Mouse (Mus musculus) adrenal gland (tissue): ENCODE data around the gene Atp1b1.

Source experiments
- intact Hi-C: fragments of 180-260 bp; cut with DNase I; formaldehyde crosslinking; loops from one replicate; pipeline ENCODE4 v1.15.1; 2025

Gene Atp1b1

DNA sequence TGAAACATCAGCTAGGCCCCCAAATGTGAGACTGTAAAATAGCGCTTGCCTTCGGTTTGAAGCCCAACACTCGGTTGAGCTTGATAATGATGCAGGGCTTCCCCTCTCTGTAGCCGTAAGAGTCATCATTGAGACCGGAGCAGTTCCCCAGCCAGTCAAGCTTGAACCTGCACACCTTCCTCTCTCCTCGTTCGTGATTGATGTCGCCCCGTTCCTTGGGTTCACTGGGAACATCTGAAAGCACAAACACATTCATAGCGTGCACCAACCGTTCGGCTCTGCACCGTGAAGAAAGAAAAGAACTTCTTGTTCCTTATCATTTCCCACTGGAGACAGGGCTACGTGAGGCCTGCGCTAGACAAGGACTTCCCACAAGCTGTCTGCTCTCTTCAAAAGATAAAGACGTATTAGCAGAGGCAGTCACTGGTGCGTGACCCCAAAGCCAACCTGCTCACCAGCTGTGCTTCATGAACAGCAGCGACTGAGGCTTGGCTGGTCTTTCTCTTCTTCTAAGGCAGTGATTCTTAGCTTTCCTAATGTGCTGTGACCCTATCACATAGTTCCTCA, 16.7 kb downstream of the Atp1b1 start:
- intact Hi-C loops = no loop called here

DNA sequence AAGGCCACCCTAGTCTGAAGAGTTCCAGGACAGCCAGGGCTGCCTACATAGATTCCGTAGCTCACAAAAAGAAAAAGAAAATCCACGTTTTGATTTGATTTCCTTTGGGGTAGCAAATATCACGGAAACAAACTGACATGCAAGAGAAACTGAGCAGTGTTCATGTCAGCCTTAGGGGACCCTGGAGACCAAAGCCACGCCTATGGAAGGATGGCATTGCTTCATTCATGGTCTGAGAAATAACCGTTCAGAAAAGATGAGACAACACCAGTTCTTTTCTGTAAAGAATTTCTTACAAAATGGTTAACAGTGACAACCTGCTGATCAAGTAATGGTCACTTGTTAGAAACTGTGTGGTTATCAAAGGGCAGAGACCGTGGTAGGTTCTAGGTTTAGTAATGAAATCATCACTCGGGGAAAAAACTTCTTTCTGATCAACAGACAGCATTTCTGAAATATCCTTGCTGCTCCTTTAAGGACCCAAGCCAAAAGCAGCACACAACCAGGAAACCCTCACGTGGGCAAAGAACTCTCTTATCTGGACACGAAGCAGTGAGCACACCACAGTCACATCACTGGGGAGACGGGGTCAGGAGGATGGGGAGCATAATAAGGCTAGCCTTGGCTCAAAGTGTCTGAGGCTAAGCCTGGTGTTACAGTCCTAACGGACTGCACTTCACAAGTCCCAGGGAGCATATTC, 17.3 kb downstream of the Atp1b1 start:
- intact Hi-C loops = no loop called here

DNA sequence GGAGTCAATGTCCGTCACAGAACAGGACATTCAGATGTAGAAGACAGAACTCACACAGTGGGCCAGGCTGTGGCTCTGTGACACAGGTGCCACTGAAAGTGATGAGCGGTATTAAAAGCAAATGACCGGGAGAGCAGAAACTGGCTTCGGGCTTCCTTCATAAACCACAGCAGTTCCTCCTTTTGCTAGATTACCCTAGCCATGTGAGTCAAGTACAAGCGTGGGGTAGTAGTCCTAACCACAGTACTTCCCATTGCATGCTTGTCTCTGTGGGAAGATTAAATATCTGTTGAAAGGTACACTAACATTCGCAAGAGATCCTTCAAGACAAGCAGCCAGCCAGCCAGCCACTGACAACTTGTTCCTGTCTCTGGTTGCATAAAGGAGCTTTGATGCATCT, 17.9 kb downstream of the Atp1b1 start:
- intact Hi-C loops = no loop called here

DNA sequence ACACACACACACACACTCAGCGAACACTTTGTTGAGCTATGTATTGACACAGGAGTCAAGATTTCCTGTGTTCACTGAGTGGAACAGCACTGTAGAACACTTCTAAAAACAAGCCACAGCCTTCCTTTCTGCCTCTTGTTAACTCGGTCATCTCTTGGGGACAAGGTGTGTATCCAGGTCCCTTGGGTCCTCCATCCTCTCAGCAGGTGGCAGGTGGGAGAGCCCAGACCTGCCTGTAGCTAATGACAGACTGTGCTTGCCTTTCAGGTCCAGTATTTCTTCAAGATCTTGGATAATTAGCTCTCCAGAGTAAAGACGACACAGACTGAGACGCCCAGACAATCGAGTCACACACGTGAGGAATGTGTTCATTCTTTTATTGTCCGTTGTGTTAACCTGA, 21.4 kb downstream of the Atp1b1 start:
- intact Hi-C loops = no loop called here

DNA sequence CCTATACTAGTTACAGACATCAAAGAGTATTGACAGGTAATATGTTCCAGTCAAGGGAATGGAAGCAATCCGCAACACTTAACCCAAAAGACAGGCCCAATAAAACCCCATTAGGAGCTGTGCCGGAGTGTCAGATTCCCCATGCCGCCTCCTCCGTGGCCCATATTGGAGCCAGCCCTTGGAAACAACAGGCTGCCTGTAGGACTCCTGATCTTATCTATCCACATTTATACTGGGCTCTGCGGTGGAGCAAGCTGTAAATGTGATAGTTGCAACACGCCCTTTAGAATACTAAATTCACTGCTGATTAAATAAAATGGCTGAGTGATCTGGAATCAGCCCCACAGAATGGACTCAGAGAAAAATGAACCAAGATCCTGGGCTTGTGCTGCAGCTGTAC, 24.1 kb downstream of the Atp1b1 start:
- intact Hi-C loops = no loop called here

DNA sequence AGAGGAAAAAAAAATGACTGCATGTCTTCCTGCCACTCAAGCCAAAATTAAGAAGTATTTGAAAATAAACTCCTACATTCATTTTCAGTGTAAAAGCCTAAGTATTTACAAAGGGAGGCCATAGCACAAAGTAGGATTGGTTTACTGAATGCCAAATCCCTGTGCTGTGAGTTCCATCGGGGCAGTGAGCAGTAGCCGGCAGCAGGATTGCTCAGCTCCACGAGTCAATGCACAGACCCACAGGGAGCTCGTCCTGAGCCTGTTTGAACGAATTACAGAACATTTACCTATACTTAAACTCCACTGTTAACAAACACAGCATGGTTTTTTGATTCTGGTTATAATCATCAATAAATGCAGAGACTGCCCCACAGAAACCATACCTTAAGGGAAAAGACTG, 25.5 kb downstream of the Atp1b1 start:
- intact Hi-C loops = no loop called here

DNA sequence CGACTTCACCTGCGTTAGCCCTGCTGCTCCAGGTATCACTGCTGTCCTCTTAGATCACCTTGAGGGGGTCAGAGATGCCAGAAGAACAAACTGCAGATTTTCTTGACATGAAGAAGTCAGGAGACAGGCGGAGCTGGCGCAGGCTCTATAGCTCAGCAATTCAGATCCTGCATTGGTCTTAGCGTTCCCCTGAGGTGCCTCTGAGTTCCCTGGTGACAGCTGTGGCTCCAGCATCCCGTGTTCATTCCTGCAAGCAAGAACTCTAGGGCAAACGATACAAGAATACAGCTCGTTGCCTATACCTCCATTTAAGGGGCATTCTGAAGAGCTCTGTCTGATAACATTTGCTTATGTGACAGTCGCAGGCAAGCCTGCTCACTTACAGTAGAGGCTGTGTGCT, 29.5 kb downstream of the Atp1b1 start:
- intact Hi-C loops = no loop called here

DNA sequence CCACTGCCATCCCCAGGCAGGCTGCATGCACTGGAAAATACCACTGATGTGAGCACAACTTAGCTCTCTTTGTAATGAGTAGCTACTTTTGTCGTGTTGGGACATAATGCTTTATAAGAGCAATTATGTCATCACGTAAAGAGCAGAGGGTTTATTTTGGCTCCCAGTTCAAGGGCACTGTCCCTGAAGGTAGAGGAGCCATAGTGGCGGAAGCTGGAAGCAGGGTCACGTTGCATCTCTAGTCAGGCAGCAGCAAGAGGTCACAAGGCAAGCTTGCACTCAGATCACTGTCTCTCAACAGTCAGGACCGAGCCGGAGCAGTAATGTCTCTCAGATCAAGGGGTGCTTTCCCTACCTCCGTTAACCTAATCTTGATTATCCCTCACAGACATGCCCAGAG, 30.4 kb downstream of the Atp1b1 start:
- intact Hi-C loops = no loop called here

DNA sequence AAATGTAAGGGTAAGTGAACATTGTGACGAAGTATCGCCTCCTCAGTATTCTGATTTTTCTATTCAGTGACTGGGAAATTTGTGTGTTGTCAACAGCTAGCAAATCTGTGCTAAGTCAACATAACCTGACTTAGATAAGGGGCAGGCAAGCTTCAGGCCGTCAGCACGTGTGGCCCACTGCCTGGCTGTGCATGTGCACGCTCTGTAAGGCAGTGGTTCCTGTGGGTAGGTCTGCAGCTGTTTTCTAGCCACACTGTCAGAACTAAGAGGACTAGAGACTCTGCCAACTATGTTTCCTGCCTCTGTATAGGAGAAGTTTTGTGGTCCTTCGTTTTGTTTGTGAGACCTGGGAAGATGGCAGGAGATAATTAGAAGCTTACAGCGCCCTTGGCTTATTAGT, 31.9 kb downstream of the Atp1b1 start:
- intact Hi-C loops = no loop called here

DNA sequence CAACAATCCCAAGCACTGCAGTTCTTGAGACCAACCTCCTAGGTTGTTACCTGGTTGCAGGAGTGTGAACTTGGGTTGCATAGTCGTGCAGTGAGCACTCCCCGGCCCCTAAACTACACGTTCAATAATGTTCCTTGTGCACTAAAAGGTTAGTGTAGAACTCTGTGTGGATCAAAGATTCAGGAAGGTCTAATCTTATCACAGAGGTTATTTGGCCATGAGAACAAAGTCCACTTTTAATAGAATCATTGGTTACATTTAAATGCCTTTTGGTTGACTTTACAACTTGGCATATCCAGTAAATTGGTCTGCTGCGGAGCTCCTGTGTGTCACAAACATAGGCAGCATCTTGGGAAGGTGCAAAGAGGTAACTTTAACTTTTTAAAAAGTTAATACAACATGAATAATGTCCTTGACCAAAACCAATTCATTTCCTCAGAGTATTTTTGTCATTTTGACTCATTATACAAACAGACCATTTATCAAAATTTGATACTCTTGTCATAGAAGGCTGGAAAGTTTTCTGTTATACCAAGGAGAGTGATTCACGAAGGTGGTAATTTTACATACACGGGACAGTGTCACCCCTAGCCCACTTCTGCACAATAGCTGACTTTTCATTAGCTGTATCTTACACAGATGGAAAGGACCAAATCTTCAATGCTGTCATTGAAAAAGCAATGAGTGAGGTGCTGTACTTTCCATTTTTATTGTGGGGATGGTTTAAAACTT, 37.4 kb downstream of the Atp1b1 start:
- intact Hi-C loops = no loop called here

DNA sequence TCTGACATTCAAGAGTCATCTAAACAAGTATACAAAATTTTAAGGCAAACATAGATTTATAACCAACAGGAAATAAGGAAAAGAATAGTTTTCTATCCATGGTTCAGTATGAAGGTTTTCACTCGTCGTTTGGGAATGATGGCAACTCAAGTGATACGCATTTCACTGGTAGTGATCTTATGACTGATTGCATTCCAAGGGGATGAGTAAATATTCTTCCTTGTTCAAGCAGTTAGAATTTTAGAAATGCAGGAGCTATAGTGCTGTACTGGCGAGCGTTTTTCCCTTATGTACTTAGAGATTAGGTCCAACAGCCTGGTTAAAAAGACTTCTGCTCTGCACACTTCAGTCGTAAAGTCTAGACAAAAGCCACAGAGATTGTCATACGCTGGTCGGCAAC, 38.8 kb downstream of the Atp1b1 start:
- intact Hi-C loops = no loop called here

DNA sequence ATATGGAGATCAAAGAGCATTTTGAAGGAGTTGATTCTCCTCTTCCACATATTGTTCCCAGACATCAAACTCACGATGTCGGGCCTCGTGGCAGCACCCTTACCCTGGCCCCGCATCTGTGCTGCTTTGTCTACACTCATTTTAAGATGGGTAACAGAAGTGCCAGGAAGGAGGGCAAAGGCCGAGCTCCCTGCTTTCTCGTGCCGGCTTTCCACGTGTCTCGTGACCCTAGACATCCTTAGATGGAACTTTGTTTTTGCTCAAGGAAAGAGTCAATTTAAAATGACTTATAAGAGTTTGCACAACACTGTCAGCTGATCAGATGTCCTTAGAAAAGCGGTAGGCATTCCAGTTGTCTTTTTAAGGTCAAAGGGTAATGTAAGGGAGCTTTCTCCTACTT, 39.8 kb downstream of the Atp1b1 start:
- intact Hi-C loops = no loop called here

DNA sequence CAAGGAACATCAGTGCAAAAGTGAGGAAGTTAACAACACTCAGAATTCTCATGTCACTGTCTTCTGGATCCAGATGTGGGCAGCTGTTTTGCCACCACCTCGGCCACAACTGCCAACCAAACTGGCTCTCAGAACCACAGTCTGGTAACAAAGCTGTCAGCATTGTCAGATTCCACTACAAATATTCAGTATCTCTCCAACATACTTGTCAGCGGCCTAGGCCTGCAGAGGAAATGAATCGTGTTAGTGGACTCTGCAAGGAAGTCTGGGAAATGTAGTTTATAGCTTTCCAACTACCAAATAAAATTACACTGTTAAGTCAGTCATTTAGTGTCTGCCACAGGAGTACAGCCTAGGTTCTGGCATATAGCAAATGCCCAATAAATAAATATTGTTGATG, 40.6 kb downstream of the Atp1b1 start:
- intact Hi-C loops = no loop called here

DNA sequence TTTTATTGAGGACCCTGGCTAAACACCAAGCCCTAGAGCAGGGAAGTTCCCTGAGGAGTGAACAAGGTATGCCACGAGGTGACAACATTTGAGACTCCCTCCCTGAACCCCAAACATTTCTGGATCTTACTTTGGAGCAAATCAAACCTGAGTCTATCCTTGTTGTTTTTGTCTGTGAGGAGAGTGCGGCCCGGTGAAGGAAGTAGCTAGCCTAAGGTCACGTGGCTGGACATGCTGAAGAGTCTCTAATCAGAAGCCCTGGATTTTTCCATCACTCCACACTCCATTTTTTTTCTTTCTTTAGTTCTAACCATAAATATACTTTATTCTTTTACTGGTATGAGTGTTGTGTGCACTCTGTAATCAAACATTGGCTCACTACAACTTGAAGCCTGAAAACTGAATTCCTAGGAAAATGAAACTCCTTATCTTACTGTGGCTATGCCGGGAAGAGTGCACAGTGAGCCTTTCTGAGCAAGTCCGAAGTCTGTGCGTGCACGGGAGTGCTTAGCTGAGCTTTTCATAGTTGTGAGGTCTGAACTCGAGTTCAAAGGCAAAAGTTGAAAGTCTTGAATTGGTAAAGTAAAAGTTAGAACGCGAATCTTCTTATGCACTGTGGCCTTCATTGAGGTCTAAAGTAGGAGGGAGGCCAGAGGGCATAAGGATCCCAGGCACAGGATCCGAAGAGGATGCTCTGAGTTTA, 41.3 kb downstream of the Atp1b1 start:
- intact Hi-C loops = no loop called here

DNA sequence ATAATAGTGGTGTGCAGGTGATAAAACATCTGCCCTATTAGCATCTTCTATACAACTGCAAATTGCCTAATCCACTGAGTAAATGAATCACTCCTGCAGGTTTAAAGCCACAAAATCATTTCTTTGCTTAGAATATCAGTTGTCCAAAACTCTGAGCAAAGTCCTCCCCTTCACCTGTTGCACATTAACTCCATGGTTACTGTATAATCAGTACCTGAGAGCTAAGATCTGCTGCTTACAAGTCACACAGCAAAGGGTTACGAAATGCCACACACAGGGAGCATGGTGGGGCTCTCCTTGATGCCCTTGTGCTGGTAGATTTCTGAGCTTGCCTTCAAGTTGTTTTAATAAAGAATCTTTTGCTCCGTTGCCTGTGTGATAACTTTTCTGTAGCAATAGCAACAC, 42.8 kb downstream of the Atp1b1 start:
- intact Hi-C loops = no loop called here

DNA sequence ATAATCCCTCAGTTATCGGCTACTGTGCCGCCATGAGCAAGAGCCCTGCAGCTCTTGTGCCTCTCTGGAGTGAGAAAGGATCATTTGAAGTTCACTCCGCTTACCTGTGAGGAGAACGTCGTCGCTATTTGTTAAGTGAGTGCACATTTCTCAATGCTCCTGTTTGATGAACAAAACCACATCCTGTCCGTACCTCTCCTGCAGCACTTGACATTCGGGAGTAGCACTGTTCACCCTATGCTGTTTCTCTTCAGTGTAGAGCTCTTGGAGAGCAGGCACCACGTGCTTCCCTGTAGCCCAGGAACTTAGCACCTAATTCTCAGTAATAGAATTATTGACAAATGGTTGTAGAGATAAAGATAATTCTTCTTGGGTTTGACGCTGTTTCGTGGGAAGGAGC, 44.5 kb downstream of the Atp1b1 start:
- intact Hi-C loops = no loop called here

DNA sequence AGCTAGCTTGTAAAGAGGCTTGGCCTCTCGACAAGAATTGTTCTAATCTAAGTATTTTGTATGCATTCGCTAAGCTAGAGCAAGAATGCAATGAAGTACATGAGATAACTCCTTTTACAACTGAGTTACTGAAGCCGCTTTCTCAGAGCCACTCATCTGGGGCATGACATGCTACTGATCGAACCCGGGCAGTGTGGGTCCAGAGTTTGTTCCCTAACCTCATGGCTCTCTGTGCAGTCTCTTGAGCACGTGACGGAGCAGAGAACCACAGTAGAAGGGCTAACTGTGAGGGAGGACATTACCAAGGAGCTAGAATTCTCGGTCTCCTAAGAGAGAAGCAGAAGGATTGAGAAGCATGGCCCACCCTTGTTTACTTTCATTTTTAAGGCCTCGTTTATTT, 45.2 kb downstream of the Atp1b1 start:
- intact Hi-C loops = no loop called here

DNA sequence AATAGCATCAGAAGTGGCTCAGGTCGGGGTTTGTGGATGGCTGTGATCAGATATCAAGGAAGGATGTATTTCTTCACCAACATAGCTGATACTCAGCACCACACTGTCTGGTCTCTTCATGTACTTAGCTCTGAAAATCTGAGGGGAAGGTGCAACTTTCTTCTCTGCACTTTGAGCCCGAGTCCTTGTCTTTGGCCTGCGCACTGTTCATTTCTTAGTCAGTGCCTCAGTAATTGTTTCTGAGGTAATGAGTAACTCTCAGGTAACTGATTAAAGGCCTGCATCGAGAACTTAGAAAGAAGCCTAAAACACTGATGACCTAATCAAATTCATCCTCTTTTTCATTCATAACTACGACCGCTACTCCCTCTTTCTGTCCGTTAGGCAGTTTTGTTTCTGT, 46.8 kb downstream of the Atp1b1 start:
- intact Hi-C loops = no loop called here

DNA sequence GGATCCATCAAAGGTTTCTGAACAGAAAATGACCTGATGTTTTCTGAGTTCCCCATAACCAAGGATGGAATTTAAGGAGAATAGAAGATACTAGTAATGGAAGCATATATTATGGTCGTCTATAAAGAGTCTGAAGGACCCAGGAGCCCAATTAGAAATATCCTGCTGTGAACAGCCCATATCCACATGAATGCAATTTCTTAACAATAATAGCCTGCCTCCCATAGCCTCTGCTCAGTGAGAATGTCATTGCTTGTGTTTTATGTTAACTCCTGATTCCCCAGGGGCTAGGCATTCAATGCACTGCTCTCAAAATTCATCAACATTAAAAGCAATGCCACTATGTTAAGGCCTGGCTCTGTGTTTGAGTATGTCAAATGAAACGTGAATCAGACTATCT, 49.5 kb downstream of the Atp1b1 start:
- intact Hi-C loops = no loop called here

DNA sequence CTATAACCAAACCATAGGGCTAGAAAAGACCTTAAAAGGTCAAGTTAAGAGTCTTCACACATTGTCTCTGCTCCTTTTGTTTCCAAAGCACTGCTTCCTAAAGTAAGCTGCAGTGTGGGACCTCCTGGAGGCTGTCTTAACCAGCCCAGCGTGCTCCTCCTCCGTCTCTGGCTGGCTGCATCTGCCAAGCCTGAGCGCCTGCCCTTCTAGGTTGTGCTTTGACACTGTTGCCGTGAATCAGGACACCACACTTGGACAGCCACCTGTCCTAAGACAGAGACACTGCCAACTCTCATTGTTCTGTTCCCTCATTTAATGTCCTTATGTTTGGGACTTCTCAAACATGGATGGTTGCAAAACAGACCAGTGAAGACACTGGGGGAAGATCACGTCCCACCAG, 51.6 kb downstream of the Atp1b1 start:
- intact Hi-C loops = no loop called here

DNA sequence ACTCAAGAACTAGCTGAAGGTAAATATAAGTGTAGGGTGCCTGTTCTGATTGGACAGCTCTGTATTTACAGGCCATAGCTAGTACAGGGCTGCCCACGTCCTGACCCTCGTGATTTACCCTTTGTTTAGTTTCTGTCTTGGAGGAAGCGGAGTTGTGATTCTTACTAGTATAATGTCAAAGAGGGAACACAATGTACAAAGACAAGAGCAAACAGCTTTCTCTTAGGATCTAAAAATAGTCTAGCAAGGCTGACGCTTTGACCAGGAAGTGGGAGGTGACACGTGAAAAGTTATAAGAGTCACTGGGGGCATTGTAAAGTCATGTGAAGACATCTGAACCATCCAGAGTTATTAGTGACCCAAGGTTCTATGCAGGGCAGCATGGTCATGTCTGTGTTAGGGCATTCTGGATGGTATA, 52.8 kb downstream of the Atp1b1 start:
- intact Hi-C loops = no loop called here

DNA sequence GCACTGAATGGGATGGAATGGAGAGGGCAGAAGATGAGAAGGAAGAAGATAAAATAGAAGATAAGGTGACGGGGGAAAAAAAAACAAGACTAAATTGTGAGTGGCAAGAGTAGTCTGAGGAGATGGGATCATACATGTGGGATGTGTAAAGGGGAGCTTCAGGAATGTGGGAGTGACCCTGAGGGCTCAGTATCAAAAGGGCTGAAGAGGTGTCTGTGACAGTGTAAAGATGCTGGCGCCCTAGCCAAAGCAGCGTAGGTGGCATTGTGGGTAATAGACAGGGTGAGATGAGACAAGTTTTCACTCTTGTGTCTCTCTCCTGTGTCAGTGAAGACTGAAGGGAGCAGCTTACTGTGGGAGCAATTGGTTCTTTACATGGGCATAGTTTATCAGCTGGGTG, 58.6 kb downstream of the Atp1b1 start:
- intact Hi-C loops = no loop called here
